Mouse (Mus musculus): Measurements from ENCODE around the gene Phf7.

The Phf7 gene

GRCm38 (mm10) chr14:31199599-31199998 is 51.5 kb downstream of the Phf7 start:
- no peak for DNase-seq (ENCODE audit: low read depth, low spot score)

DNA sequence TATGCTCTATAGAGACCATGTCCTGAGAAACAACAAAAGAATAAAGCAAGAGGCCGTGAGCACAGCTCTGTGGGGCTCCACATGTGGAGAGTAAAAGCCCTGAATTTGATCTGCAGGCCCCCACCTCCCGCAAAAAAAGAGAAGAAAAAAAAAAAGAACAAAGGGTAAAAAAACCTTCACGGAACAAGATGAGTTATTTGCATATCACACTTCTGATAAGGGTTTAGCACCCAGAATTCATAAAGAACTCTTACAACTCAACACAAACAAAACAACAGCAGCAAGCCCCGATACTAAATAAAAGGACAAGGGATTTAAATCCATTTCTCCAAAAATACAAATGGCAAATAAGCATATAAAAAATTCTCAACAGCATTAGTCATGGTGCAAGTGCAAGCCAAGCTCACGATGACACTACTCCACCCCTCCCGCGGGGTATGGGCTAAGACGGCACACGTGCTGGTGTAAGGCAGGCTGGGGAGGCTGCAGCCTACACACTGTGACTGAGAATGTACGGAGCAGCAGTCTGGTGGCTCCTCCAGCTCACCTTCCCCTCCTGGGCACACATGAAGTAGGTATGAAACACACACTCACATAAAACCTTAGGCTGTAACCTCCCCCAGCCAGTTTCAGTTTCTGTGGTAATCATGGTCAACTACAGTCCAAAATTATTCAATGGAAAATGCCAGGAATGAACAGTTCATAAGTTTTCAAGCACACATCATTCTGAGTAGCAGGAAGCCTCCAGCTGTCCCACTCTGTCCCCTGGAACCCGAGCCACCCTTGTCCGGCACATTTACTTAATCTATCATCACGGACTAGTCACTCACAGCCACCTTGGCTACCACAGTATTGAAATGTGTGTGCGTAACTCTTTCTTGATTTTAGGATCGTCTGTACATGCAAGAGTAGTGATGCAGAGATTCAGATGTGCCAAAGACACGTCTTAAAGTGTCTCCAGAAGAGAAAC is 53.3 kb downstream of the Phf7 start:
- DNase-seq (ENCODE audit: low read depth, low spot score): no peak

GRCm38 (mm10) chr14:31195968-31196367 is 55.1 kb downstream of the Phf7 start:
- DNase-seq (ENCODE audit: low read depth, low spot score): no peak

DNA sequence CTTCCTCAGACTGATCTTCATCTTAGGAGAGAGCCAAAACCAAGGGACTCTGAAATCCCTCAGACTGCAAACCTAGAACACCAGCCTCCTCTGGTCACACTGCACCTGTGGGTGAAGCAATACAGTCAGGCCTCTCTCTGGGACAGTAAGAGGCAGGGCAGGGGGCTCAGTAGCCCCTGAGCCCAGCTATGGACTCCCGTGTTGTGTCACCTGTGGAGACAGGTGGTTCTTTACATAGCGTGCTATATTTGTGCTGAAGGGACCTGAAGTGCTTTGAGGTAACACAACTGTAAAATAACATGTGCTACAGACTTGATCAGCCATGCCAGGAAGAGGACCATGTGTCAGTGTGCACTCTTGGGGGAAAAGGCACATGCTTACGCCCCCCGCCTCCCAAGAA is 55.6 kb downstream of the Phf7 start:
- no peak for DNase-seq (ENCODE audit: low read depth, low spot score)

DNA sequence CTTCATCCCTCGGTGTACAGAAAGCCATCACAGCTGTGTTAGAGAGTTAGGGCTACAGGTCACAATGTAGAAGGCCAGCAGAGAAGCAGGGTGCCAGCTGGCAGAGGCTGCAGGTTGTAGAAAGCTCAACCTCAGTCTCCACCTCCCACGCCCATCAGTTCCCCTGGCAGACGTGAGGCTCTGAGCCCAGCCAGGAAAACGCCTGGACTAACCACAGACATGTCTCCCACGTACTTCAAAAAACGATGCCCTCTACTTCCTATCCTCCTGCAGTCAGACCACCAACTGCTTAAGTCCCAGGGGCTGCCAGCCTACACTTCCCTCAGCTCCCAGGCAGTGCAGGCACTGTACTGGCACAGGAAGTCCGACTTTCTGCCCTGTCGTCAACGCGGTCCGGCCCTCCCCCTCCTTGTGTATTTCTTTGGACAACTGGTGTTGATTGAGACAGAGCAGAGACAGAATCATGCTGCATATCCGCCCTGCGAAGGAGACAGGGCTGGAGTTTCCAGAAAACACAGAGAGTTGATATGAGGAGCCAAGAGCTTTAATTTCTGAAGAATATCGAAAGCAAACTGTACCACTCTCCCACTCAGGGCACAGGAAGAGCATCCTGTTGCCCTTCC is 56.1 kb downstream of the Phf7 start:
- no peak for DNase-seq (ENCODE audit: low read depth, low spot score)

GRCm38 (mm10) chr14:31194441-31194840 is 56.7 kb downstream of the Phf7 start:
- no peak for DNase-seq (ENCODE audit: low read depth, low spot score)

- no peak for DNase-seq (ENCODE audit: low read depth, low spot score)
These were observed 57.3 kb downstream of the Phf7 start for GRCm38 (mm10) chr14:31193791-31194190.

DNA sequence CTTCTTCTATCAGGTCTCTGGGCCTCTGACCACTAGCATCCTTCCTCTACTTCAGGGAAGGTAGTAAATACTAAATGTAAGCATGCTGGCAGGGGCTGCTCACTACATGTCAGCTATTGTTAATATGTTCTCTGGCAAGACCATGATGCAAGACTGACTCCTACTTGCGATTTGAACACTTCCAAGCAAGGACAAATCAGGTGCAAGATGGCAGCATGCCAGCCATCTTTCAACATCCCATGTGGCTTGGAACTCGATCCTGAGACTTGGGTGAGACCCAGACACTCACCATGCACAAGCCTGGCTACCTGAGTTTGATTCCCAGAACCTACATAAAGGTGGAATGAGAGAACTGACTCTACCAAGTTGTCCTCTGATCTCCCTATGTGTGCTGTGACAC is 59.2 kb downstream of the Phf7 start:
- no peak for DNase-seq (ENCODE audit: low read depth, low spot score)

DNA sequence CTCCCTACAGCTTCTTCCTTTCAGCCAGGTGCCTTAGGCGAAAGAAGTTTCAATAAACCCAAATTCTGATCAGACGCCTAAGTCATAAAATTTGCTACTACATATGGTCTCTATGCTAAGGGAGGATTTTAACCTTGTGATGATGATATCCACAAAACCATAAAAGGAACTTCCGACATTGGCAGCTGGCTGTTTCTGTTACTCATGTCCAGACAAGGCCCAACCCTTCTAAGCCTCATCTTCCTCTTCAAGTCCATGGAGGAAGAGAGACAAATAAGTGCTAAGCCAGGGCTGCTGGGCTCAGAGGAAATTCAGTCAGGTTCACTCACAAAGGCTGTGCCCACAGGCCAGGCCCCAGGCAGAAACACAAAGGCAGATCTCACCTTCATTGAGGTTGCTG is 61.8 kb downstream of the Phf7 start:
- DNase-seq (ENCODE audit: low read depth, low spot score): no peak

DNA sequence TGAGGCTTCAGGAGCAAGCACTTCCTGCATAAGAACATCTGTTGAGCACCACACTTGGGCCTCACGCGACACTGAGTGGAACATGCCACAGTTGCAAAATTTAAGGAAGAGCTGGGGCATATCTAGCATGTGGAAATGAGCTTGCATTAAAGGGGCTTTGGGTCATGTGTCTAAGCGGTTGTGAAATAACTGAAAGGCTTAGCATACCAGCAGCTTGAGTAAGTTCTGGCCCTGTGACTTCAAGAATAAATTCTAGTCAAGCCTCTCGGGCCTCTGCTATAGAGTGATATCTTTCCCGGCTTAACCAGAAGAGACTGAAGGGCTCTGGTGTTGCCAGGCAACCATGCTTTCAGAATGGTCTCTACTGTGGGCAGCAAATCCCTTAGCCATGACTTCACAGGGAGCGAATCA is 62.3 kb downstream of the Phf7 start:
- DNase-seq (ENCODE audit: low read depth, low spot score): no peak
